Mouse (Mus musculus): ENCODE measurements around the gene Hnrnpl. TPM values are rescaled to one million over a fixed set of nuclear protein-coding genes. Genes with fewer than 3 reads are reported as not detected.

The Hnrnpl gene
- total RNA-seq, 2 experiments from 2014 or later = 225 to 270 TPM

GRCm38 (mm10) chr7:28862817-28863499 is 54.6 kb downstream of the Hnrnpl start:
- intact Hi-C loops (cut with DNase I) = loop anchor here (10.0 kb wide), 1 partner anchor 172 kb away; no protein-coding TSS in a partner anchor
- no peak for DNase-seq (ENCODE audit: low spot score)

- DNase-seq (ENCODE audit: low spot score) = no peak
- intact Hi-C loops (cut with DNase I) = loop anchor here (10.0 kb wide), 1 partner anchor 171 kb away; no protein-coding TSS in a partner anchor
Observed at GRCm38 (mm10) chr7:28863540-28863939, 55.2 kb downstream of the Hnrnpl start, which contains the start of gene Lgals7. Gene Lgals7, plus strand, starts transcription at chr7:28863853.

GRCm38 (mm10) chr7:28864288-28864750 is 56.0 kb downstream of the Hnrnpl start:
- no peak for DNase-seq (ENCODE audit: low spot score)
- intact Hi-C loops (cut with DNase I) = loop anchor here (10.0 kb wide), 1 partner anchor 170 kb away; no protein-coding TSS in a partner anchor

GRCm38 (mm10) chr7:28865481-28866300 is 57.4 kb downstream of the Hnrnpl start:
- intact Hi-C loops (cut with DNase I) = loop anchor here (1.0 to 10.0 kb wide), 3 partner anchors 33 to 169 kb away; partner anchors contain the start of gene Lgals4

GRCm38 (mm10) chr7:28866769-28867507 is 58.6 kb downstream of the Hnrnpl start:
- no peak for DNase-seq (ENCODE audit: low spot score)
- intact Hi-C loops (cut with DNase I) = loop anchor here (1.0 to 10.0 kb wide), 4 partner anchors 35 to 168 kb away; partner anchors contain the start of gene Lgals4

More at GRCm38 (mm10) chr7:28865481-28866300, 57.4 kb downstream of the Hnrnpl start:
- DNase-seq (ENCODE audit: low spot score) = peak; percentile 72

DNA sequence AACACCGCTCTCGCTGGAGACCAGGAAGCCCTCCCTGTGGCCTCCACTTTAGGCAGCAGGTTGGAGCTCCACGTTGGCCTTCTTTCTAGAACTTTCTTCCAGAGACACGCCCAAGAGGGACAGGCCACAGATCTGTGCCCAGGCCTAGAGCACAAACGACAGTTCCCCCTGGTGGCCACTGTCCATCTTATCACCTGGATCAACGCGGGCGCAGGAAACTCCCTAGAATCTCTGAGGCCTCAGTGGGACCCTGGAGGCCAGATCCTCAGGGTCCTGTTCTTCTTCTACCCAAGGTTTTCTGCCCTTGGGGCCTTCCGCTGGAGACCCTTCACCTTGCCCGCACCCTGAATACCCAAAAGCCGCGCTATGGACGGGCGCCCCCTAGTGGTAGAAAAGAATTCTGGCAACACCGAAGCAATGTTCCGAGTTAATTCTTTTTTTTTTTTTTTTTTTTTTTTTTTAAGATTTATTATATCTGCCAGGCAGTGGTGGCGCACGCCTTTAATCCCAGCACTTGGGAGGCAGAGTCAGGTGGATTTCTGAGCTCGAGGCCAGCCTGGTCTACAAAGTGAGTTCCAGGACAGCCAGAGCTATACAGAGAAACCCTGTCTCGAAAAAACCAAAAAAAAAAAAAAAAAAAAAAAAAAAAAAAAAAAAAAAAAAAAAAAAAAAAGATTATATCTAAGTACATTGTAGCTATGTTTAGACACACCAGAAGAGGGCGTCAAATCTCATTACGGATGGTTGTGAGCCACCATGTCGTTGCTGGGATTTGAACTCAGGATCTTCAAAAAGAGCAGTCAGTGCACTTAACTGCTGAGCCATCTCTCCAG is 59.4 kb downstream of the Hnrnpl start:
- peak; percentile 41 for DNase-seq (ENCODE audit: low spot score)

GRCm38 (mm10) chr7:28870901-28871664 is 62.7 kb downstream of the Hnrnpl start:
- intact Hi-C loops (cut with DNase I) = no loop called here
- DNase-seq (ENCODE audit: low spot score) = no peak

More for the DNA sequence above, 59.4 kb downstream of the Hnrnpl start:
- intact Hi-C loops (cut with DNase I) = loop anchor here (1.0 to 10.0 kb wide), 3 partner anchors 35 to 167 kb away; partner anchors contain the start of gene Lgals4

Other genes starting within 250 kb of the Hnrnpl start
- gene Samd4b, start 210.4 kb upstream of the Hnrnpl start, total RNA-seq (2021) = 10 to 100 TPM; 22.6 to 22.8 TPM
- gene Pak4, start 210.4 kb upstream of the Hnrnpl start, total RNA-seq (2021) = 1 to 10 TPM; 8.4 to 8.8 TPM
- not detected for gene Acp7, start 177.2 kb upstream of the Hnrnpl start, total RNA-seq (2021)
- under 1 TPM; 0.34 to 0.39 TPM for gene Fbxo27, start 115.7 kb upstream of the Hnrnpl start, total RNA-seq (2021)
- under 1 TPM; 0.36 to 0.92 TPM for gene Fbxo17, start 91.7 kb upstream of the Hnrnpl start, total RNA-seq (2021)
- gene Mrps12, start 66.7 kb upstream of the Hnrnpl start, total RNA-seq (2021) = 10 to 100 TPM; 56.7 to 60.6 TPM
- 10 to 100 TPM; 15.4 to 15.7 TPM for gene Sars2, start 66.5 kb upstream of the Hnrnpl start, total RNA-seq (2021)
- not detected for gene Ccer2, start 52.4 kb upstream of the Hnrnpl start, total RNA-seq (2021)
- gene Sirt2, start 41.8 kb upstream of the Hnrnpl start, total RNA-seq (2021) = 10 to 100 TPM; 80.0 to 80.2 TPM
- 10 to 100 TPM; 22.1 to 22.9 TPM for gene Nfkbib, start 41.0 kb upstream of the Hnrnpl start, total RNA-seq (2021)
- 1 to 10 TPM; 1.5 to 2.2 TPM for gene Rinl, start 19.6 kb upstream of the Hnrnpl start, total RNA-seq (2021)
- gene Ech1, start 16.7 kb downstream of the Hnrnpl start, total RNA-seq (2021) = 1,000 to 10,000 TPM; 1,337 to 1,520 TPM
- 10 to 100 TPM; 28.9 to 30.7 TPM for gene Lgals4, start 25.3 kb downstream of the Hnrnpl start, total RNA-seq (2021)
- gene Lgals7, start 55.3 kb downstream of the Hnrnpl start, total RNA-seq (2021) = 1 to 10 TPM; 1.8 to 1.9 TPM
- under 1 TPM; 0.08 to 0.22 TPM for gene Capn12, start 72.9 kb downstream of the Hnrnpl start, total RNA-seq (2021)
- 100 to 1,000 TPM in 1 of 2 experiments, 10 to 100 TPM in 1; 77.0 to 101 TPM for gene Actn4, start 153.8 kb downstream of the Hnrnpl start, total RNA-seq (2021)
- gene Eif3k, start 173.3 kb downstream of the Hnrnpl start, total RNA-seq (2021) = 100 to 1,000 TPM; 148 to 164 TPM
- 1 to 10 TPM in 1 of 2 experiments, under 1 TPM in 1; 0.44 to 1.3 TPM for gene Map4k1, start 173.5 kb downstream of the Hnrnpl start, total RNA-seq (2021)